Mouse (Mus musculus): ENCODE measurements at regions not wholly inside any gene's neighbourhood (a gene's known extent, or its start where the extent isn't known, plus 50 kb on each side); places are given as distances from the start of the nearest gene placed in this dataset.

GRCm38 (mm10) chr3:34769818-34770217, 119.6 kb downstream of the Sox2 start:
- no peaks in the 10 kb centered on the region for H3K27me3 ChIP-seq
- H3K27ac ChIP-seq (replicated peaks) = no peak overlapping the region
- no peak overlapping the region for H3K9ac ChIP-seq
- H3K36me3 ChIP-seq = no peaks in the 10 kb centered on the region
- no peaks in the 10 kb centered on the region for H3K9me3 ChIP-seq
- H3K4me3 ChIP-seq = no peak overlapping the region
- no peak overlapping the region for H3K4me2 ChIP-seq
- H3K4me1 ChIP-seq (replicated peaks) = peaks cover 7% of the 10 kb centered on the region
- ATAC-seq (ENCODE audit: low FRiP score, low read depth) = no peak
- WGBS = 27% methylated on average over 2 of the region's 3 CpGs

- no peak overlapping the region for H3K9ac ChIP-seq
- no peaks in the 10 kb centered on the region for H3K27me3 ChIP-seq
- no peak overlapping the region for H3K27ac ChIP-seq (replicated peaks)
- H3K4me3 ChIP-seq = no peak overlapping the region
- peaks cover 7% of the 10 kb centered on the region for H3K4me1 ChIP-seq (replicated peaks)
- WGBS = 87% methylated on average over 6 of the region's 6 CpGs
- no peaks in the 10 kb centered on the region for H3K9me3 ChIP-seq
- H3K36me3 ChIP-seq = no peaks in the 10 kb centered on the region
- H3K4me2 ChIP-seq = no peak overlapping the region
- ATAC-seq (ENCODE audit: low FRiP score, low read depth) = no peak
Observed at GRCm38 (mm10) chr3:34770271-34770670, 120.1 kb downstream of the Sox2 start.

GRCm38 (mm10) chr3:34772035-34772434, 121.8 kb downstream of the Sox2 start:
- ATAC-seq (ENCODE audit: low FRiP score, low read depth) = no peak
- WGBS = 95% methylated on average over 3 of the region's 3 CpGs
- no peaks in the 10 kb centered on the region for H3K36me3 ChIP-seq
- H3K9me3 ChIP-seq = no peaks in the 10 kb centered on the region
- H3K4me2 ChIP-seq = no peak overlapping the region
- peaks cover 7% of the 10 kb centered on the region for H3K4me1 ChIP-seq (replicated peaks)
- no peak overlapping the region for H3K9ac ChIP-seq
- no peak overlapping the region for H3K27ac ChIP-seq (replicated peaks)
- no peak overlapping the region for H3K4me3 ChIP-seq
- no peaks in the 10 kb centered on the region for H3K27me3 ChIP-seq

- Histone ChIP-seq H3K4me1 (replicated peaks) (peaks cover 7% of the 10 kb centered on the region), H3K27me3 (no peaks in the 10 kb centered on the region), H3K27ac (replicated peaks) (no peak overlapping the region), H3K4me2 (peak overlapping the region; percentile 45), H3K36me3 (no peaks in the 10 kb centered on the region), H3K9me3 (no peaks in the 10 kb centered on the region), H3K9ac (no peak overlapping the region), H3K4me3 (no peak overlapping the region)
- 23% methylated on average over 23 of the region's 23 CpGs for WGBS
- ATAC-seq (ENCODE audit: low FRiP score, low read depth) = no peak; the same call in 1 of the 2 replicates
Observed at GRCm38 (mm10) chr3:34773678-34774425, 123.6 kb downstream of the Sox2 start.

- ATAC-seq (ENCODE audit: low FRiP score, low read depth) = no peak
- no peak overlapping the region for H3K9ac ChIP-seq
- H3K4me2 ChIP-seq = no peak overlapping the region
- H3K4me1 ChIP-seq (replicated peaks) = no peaks in the 10 kb centered on the region
- no peak overlapping the region for H3K4me3 ChIP-seq
- no peaks in the 10 kb centered on the region for H3K27me3 ChIP-seq
- H3K9me3 ChIP-seq = no peaks in the 10 kb centered on the region
- no peak overlapping the region for H3K27ac ChIP-seq (replicated peaks)
- H3K36me3 ChIP-seq = no peaks in the 10 kb centered on the region
- 94% methylated on average over 6 of the region's 6 CpGs for WGBS
Observed at GRCm38 (mm10) chr3:34781770-34782169, 131.6 kb downstream of the Sox2 start.

GRCm38 (mm10) chr3:34783398-34783797, 133.2 kb downstream of the Sox2 start:
- no peak overlapping the region for H3K4me2 ChIP-seq
- H3K27me3 ChIP-seq = no peaks in the 10 kb centered on the region
- H3K27ac ChIP-seq (replicated peaks) = no peak overlapping the region
- ATAC-seq (ENCODE audit: low FRiP score, low read depth) = no peak
- H3K36me3 ChIP-seq = no peaks in the 10 kb centered on the region
- H3K4me3 ChIP-seq = no peak overlapping the region
- H3K9me3 ChIP-seq = no peaks in the 10 kb centered on the region
- WGBS = 85% methylated on average over 1 of the region's 1 CpGs
- no peak overlapping the region for H3K9ac ChIP-seq
- no peaks in the 10 kb centered on the region for H3K4me1 ChIP-seq (replicated peaks)

- H3K4me3 ChIP-seq = no peak overlapping the region
- ATAC-seq (ENCODE audit: low FRiP score, low read depth) = no peak
- H3K27ac ChIP-seq (replicated peaks) = no peak overlapping the region
- no peaks in the 10 kb centered on the region for H3K4me1 ChIP-seq (replicated peaks)
- H3K27me3 ChIP-seq = no peaks in the 10 kb centered on the region
- no peaks in the 10 kb centered on the region for H3K36me3 ChIP-seq
- no peak overlapping the region for H3K9ac ChIP-seq
- no peak overlapping the region for H3K4me2 ChIP-seq
- no peaks in the 10 kb centered on the region for H3K9me3 ChIP-seq
- WGBS = 75% methylated on average over 3 of the region's 3 CpGs
Observed at GRCm38 (mm10) chr3:34787211-34787610, 137.0 kb downstream of the Sox2 start.

GRCm38 (mm10) chr3:34795103-34795983, 145.1 kb downstream of the Sox2 start:
- Histone ChIP-seq H3K4me1 (replicated peaks) (peaks cover 11% of the 10 kb centered on the region), H3K36me3 (no peaks in the 10 kb centered on the region), H3K9me3 (no peaks in the 10 kb centered on the region), H3K9ac (peak overlapping the region; percentile 2; the same call in 1 of the 2 replicates), H3K27ac (replicated peaks) (no peak overlapping the region), H3K4me2 (peak overlapping the region; percentile 58), H3K4me3 (peak overlapping the region; percentile 32), H3K27me3 (no peaks in the 10 kb centered on the region; the same call in 1 of the 2 replicates)
- ATAC-seq (ENCODE audit: low FRiP score, low read depth) = peak; percentile 83; the same call in 1 of the 2 replicates
- WGBS = 21% methylated on average over 23 of the region's 23 CpGs

- 13% methylated on average over 5 of the region's 5 CpGs for WGBS
- ATAC-seq (ENCODE audit: low FRiP score, low read depth) = no peak
- H3K27me3 ChIP-seq = no peaks in the 10 kb centered on the region; the same call in 1 of the 2 replicates
- no peak overlapping the region for H3K27ac ChIP-seq (replicated peaks)
- H3K36me3 ChIP-seq = no peaks in the 10 kb centered on the region
- H3K4me3 ChIP-seq = peak overlapping the region; percentile 32
- peak overlapping the region; percentile 2; the same call in 1 of the 2 replicates for H3K9ac ChIP-seq
- no peaks in the 10 kb centered on the region for H3K9me3 ChIP-seq
- H3K4me1 ChIP-seq (replicated peaks) = peaks cover 11% of the 10 kb centered on the region
- H3K4me2 ChIP-seq = peak overlapping the region; percentile 58
Observed at GRCm38 (mm10) chr3:34795984-34796266, 145.7 kb downstream of the Sox2 start.

GRCm38 (mm10) chr3:34808833-34809232, 158.6 kb downstream of the Sox2 start:
- no peak for ATAC-seq (ENCODE audit: low FRiP score, low read depth)
- H3K4me3 ChIP-seq = no peak overlapping the region
- H3K9ac ChIP-seq = no peak overlapping the region
- H3K27me3 ChIP-seq = 0 out of 2 replicates have a peak, but pooled peaks cover 8% of the 10 kb centered on the region
- H3K4me2 ChIP-seq = no peak overlapping the region
- no peaks in the 10 kb centered on the region for H3K36me3 ChIP-seq
- no peaks in the 10 kb centered on the region for H3K9me3 ChIP-seq
- 37% methylated on average over 6 of the region's 6 CpGs for WGBS
- no peak overlapping the region for H3K27ac ChIP-seq (replicated peaks)
- H3K4me1 ChIP-seq (replicated peaks) = no peaks in the 10 kb centered on the region

GRCm38 (mm10) chr3:34811753-34812152, 161.5 kb downstream of the Sox2 start:
- WGBS = 57% methylated on average over 4 of the region's 4 CpGs
- no peak overlapping the region for H3K27ac ChIP-seq (replicated peaks)

GRCm38 (mm10) chr3:34813046-34813625, 162.9 kb downstream of the Sox2 start:
- Histone ChIP-seq H3K4me2 (no peak overlapping the region), H3K27ac (replicated peaks) (no peak overlapping the region), H3K4me1 (replicated peaks) (no peaks in the 10 kb centered on the region), H3K9ac (no peak overlapping the region), H3K9me3 (no peaks in the 10 kb centered on the region), H3K36me3 (no peaks in the 10 kb centered on the region), H3K4me3 (no peak overlapping the region), H3K27me3 (0 out of 2 replicates have a peak, but pooled peaks cover 6% of the 10 kb centered on the region)
- 57% methylated on average over 9 of the region's 9 CpGs for WGBS
- ATAC-seq (ENCODE audit: low FRiP score, low read depth) = no peak

More at GRCm38 (mm10) chr3:34811753-34812152, 161.5 kb downstream of the Sox2 start:
- H3K4me1 ChIP-seq (replicated peaks) = no peaks in the 10 kb centered on the region
- no peak overlapping the region for H3K4me2 ChIP-seq
- no peaks in the 10 kb centered on the region for H3K36me3 ChIP-seq
- no peak for ATAC-seq (ENCODE audit: low FRiP score, low read depth)
- H3K9me3 ChIP-seq = no peaks in the 10 kb centered on the region
- H3K4me3 ChIP-seq = no peak overlapping the region
- no peak overlapping the region for H3K9ac ChIP-seq
- 0 out of 2 replicates have a peak, but pooled peaks cover 6% of the 10 kb centered on the region for H3K27me3 ChIP-seq

Data from hindbrain, embryonic 15.5 days (tissue).